Mouse (Mus musculus): ENCODE results near the gene Mbnl3.
A peak's percentile ranks its signal among the peaks of the same experiment; 100 is the strongest.

Gene Mbnl3

DNA sequence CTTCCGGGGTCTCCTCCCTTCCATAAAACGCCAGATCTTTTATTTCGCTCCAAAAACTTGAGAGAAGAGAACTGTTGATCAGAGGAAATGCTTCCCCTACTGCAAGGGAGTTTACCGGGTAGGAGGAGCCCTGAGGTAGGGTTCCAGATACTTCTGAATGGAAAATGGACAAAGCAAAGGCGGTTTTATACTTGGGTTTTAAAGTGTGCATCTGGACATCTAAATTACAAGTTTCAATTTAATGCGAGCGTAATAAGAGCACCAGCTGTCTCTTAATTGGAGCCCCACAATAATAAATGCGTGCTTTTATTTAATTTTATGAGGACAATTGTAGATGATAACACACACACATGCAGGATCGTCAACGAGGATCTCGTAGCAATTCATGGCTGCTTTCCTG lies at the start of gene Mbnl3:
TSS of gene Mbnl3 (minus strand) at position 101 of the 400 bp plus-strand sequence.
- DNase-seq = peak; percentile 2

DNA sequence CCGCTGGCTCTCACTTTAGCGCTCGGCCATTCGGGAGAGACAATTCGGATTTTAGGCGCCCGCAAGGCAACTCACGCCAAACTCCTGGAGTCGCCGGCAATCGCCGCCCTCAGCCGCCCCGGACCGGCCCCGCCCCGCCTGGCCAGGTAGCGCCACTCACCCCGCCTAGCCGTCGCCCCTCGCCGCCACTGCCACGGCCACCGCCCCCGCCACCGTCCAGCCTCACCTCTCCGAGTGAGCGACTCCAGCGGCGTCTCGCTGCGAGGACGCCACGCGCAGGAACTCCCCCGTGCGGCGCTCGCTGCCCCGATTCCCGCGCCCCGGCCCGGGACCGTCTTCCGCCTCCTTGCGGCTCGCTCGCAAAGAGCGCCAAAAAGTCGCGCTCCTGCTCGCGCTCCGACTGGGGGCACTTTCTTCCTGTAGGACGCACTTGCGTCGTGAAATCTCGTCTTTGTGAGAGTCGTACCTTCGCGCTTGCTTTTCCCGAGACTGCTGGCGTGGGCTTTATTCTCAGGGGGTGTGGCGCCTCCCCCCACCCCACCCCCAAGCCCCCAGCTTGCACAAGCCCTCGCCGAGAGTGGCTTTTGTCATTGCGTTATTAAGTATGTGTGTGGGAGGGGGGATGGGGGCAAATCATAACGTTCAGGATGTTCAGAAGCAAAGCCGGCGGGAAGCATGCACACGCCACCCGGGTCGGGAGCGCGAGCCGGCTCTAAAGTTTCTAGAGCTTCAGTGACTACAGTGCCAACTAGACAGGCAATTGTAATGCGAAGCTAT lies 596 bp downstream of the Mbnl3 start:
- DNase-seq = peak; percentile 78

- DNase-seq = peak; percentile 61
Measured at GRCm38 (mm10) chrX:51204626-51205547, 1.4 kb downstream of the Mbnl3 start.

DNA sequence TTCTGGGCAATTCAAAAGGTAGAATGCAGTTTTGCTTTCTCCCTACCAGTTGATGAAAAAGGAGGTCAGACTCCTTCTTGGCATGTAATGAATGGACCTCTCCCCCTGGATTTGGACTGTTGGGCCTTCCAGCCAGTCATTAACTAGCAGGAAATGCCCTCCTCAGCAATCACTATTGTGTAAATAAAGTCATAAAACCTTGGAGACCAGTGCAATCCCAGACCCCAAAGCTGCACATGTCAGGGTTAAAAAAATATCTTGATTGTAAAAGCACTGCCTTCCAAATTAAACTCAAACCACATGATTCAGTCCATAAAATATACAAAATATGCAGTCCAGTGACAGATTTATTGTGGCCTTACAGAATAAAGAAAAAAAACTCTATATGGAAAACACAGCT lies 9.3 kb downstream of the Mbnl3 start:
- DNase-seq = peak; percentile 6

- DNase-seq = no peak
Measured at GRCm38 (mm10) chrX:51171914-51172313, 34.4 kb downstream of the Mbnl3 start.

- peak; percentile 24 for DNase-seq
Measured at GRCm38 (mm10) chrX:51171413-51171812, 34.9 kb downstream of the Mbnl3 start.

DNA sequence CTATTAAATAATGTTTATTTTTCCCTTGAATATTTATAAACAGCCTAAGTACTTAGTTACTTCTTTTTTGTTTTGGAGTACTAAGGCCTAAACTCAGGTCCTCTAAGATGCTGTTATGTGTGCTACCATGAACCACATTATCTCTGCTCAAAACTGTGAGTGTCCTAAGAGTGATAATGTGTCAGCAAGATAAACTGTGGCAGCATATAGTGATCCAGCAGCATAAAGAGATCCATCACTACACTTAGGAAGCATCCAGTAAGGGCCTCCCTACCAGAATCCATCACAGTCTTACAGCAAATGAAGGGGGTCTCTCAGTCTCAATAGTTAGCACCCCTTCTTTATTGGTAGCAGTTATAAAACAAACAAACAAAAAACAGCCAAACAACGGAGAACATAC lies 35.9 kb downstream of the Mbnl3 start:
- no peak for DNase-seq

- no peak for DNase-seq
Measured at GRCm38 (mm10) chrX:51169476-51170045, 36.8 kb downstream of the Mbnl3 start.

DNA sequence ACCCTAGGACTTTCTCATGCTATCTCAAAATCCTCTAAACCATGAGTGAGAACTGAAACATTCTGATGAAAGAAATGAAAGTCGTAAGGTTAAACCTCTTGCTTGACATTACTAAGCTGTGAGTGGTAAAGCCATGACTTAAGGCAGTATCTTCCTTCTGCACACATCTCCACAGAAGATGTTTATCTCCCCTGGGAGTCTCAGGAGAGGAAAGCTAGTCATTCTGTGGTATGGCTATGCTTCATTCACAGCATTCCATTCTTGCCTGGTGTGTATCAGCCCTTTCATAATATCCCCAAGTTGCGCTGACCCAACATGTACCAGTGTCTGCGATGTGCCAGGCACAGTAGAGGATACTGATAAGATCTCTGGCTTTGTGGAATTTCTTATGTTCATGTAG lies 38.4 kb downstream of the Mbnl3 start:
- DNase-seq = no peak

- no peak for DNase-seq
Measured at GRCm38 (mm10) chrX:51164766-51165165, 41.6 kb downstream of the Mbnl3 start.

- DNase-seq = no peak
Measured at GRCm38 (mm10) chrX:51148436-51148835, 57.9 kb downstream of the Mbnl3 start.

GRCm38 (mm10) chrX:51146351-51146750 lies 60.0 kb downstream of the Mbnl3 start:
- peak; percentile 34 for DNase-seq

DNA sequence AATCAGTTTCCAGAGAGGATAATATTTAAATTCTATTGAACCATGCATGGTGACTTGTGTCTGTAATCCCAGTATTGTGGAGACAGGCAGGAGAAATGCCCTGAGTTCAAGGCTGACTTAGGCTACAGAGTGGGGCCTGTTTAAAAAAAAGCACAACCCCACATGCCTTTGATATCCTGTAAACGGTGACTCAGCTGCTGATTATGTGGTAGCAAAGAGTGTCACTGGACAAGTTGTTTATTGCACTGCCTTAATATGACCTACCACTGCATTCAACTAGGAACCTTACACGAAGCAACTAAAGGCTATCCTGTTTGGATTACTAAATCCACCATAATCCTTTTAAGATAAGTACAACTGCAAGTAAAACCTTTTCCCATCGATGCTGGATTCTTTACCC lies 66.3 kb downstream of the Mbnl3 start:
- DNase-seq = no peak

GRCm38 (mm10) chrX:51131325-51131724 lies 75.0 kb downstream of the Mbnl3 start:
- DNase-seq = no peak

GRCm38 (mm10) chrX:51102748-51103147 lies 103.6 kb downstream of the Mbnl3 start:
- DNase-seq = no peak

GRCm38 (mm10) chrX:51084972-51085371 lies 121.4 kb downstream of the Mbnl3 start:
- no peak for DNase-seq

GRCm38 (mm10) chrX:51084211-51084610 lies 122.1 kb downstream of the Mbnl3 start:
- no peak for DNase-seq

GRCm38 (mm10) chrX:51076744-51077143 lies 129.6 kb downstream of the Mbnl3 start:
- peak; percentile 34 for DNase-seq
